Mouse (Mus musculus) kidney, postnatal 0 days (tissue): Measurements from ENCODE around the gene Tmem202. TPM values are rescaled to one million over a fixed set of nuclear protein-coding genes. Genes with fewer than 3 reads are reported as not detected.
A peak's percentile ranks its signal among the peaks of the same experiment; 100 is the strongest.

Source experiments
- ATAC-seq: fragments of 200-750 bp; cut with Nextera tagmentation; replicated peaks from 2 replicates; pipeline ENCODE4 v1.8.0; 2017; ENCODE audit warnings: low read depth, moderate number of reproducible peaks, moderate TSS enrichment, moderate library complexity; ENCODE audit not compliant: low FRiP score
- DNase-seq: peaks from one replicate; pipeline ENCODE4 v3.0.0-alpha.2; 2016; ENCODE audit warnings: low spot score
- H3K27ac ChIP-seq: fragments of 300-500 bp; sonication (generic); 2 replicates; pipeline ENCODE4 v1.5.1; 2014; ENCODE audit warnings: mild to moderate bottlenecking
- H3K27me3 ChIP-seq: fragments of 300-500 bp; sonication (generic); 2 replicates; pipeline ENCODE4 v1.6.1; 2014; ENCODE audit warnings: low read length, mixed read lengths; ENCODE audit not compliant: insufficient read depth
- H3K36me3 ChIP-seq: fragments of 300-500 bp; sonication (generic); 2 replicates; pipeline ENCODE4 v1.6.1; 2014; ENCODE audit warnings: low read length, mixed read lengths; ENCODE audit not compliant: insufficient read depth
- H3K4me1 ChIP-seq: fragments of 300-500 bp; sonication (generic); replicated peaks from 2 replicates; pipeline ENCODE4 v1.6.1; 2014; ENCODE audit warnings: antibody characterized with exemption, low read length, mixed read lengths; ENCODE audit not compliant: insufficient read depth
- H3K4me2 ChIP-seq: fragments of 300-500 bp; sonication (generic); 2 replicates; pipeline ENCODE4 v1.6.1; 2014; ENCODE audit warnings: mild to moderate bottlenecking, low read length, moderate library complexity, mixed read lengths
- H3K4me3 ChIP-seq: fragments of 300-500 bp; sonication (generic); replicated peaks from 2 replicates; pipeline ENCODE4 v1.5.1; 2014; ENCODE audit warnings: low read depth, low read length
- H3K9ac ChIP-seq: fragments of 300-500 bp; sonication (generic); 2 replicates; pipeline ENCODE4 v1.6.1; 2014; ENCODE audit warnings: low read depth, low read length
- H3K9me3 ChIP-seq: fragments of 300-500 bp; sonication (generic); replicated peaks from 2 replicates; pipeline ENCODE4 v1.6.1; 2016; ENCODE audit warnings: low read length, inconsistent platforms, mixed read lengths
- CTCF ChIP-seq: IDR thresholded peaks from 2 replicates; pipeline ENCODE4 v1.5.1; 2016; ENCODE audit warnings: antibody characterized with exemption, low read depth, mild to moderate bottlenecking, moderate library complexity
- WGBS: fragments of 180-500 bp; shearing (Covaris S2); extraction: QIAGEN DNeasy Blood & Tissue Kit; methylation state at CpG from one replicate; pipeline ENCODE4 v1.1.7; 2014; 5-methylcytosine and 5-hydroxymethylcytosine counted together
- polyA plus RNA-seq: library from polyadenylated mRNA; unstranded; fragments of >200 nt; fragmentation: Nextera tagmentation; extraction: Ambion mirVana; gene quantifications from 2 replicates; pipeline ENCODE4 v1.2.1, GENCODE M21; 2015

The Tmem202 gene
- polyA plus RNA-seq, 1 experiment from 2014 or later: 0.11 TPM

DNA sequence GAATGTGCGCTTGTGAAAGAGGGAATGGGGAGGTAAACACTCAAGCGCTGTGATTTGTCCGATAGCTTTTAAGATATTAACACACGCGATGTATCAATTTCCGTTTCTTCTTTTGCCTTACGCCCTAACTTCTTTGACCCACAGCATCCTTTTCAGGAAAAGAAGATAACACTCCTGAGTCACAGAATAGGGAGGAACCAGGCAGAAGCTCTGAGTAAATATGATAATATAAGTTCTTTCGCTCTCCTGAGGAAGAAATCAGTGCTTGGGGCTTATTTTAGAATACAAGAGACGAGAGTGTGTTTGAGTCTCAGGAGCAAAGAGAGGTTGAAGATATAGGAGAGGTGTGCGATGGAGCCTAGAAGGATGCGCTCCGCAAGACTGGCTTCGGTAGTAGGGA is 37.8 kb upstream of the Tmem202 start:
- Histone ChIP-seq H3K9me3 (no peaks in the 10 kb centered on the region), H3K9ac (no peak overlapping the region), H3K27me3 (peaks cover 7% of the 10 kb centered on the region; the same call in 1 of the 2 replicates), H3K4me2 (peak overlapping the region; percentile 51), H3K4me1 (0 out of 2 replicates have a peak, but pooled peaks cover 3% of the 10 kb centered on the region), H3K27ac (no peak overlapping the region), H3K36me3 (no peaks in the 10 kb centered on the region), H3K4me3 (peak overlapping the region; percentile 35)
- ATAC-seq (no peak), DNase-seq (no peak)
- TF ChIP-seq CTCF: no peak
- 14% methylated on average over 13 of the region's 13 CpGs for WGBS

DNA sequence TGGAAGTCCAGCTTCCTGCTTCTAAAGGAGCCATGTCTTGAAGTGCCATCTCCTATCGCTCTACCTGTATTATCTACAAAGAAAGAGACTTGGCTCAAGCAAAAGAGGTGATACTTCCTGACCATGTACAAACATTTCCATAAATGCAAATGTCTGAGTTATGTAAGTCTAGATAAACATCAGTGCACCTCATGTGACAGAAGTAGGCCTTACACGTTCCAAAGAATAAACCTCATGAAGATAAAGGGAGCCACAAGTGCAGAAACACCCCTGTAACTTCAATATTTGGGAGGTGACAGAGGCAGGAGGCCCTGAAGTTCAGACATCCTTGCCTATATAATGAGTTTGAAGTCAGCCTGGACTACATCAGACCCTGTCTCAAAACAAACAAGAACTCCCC is 32.2 kb upstream of the Tmem202 start:
- Histone ChIP-seq H3K27ac (no peak overlapping the region), H3K9ac (no peak overlapping the region), H3K4me2 (no peak overlapping the region), H3K4me1 (no peaks in the 10 kb centered on the region), H3K36me3 (no peaks in the 10 kb centered on the region), H3K4me3 (no peak overlapping the region), H3K9me3 (no peaks in the 10 kb centered on the region), H3K27me3 (peaks cover 4% of the 10 kb centered on the region; the same call in 1 of the 2 replicates)
- ATAC-seq (no peak), DNase-seq (no peak)
- 74% methylated on average over 2 of the region's 2 CpGs for WGBS
- no peak for TF ChIP-seq CTCF

- Histone ChIP-seq H3K4me1 (no peaks in the 10 kb centered on the region), H3K27me3 (no peaks in the 10 kb centered on the region), H3K9ac (no peak overlapping the region), H3K9me3 (no peaks in the 10 kb centered on the region), H3K27ac (no peak overlapping the region), H3K36me3 (peaks cover 13% of the 10 kb centered on the region; the same call in 1 of the 2 replicates), H3K4me2 (no peak overlapping the region), H3K4me3 (no peak overlapping the region)
- ATAC-seq (peak; percentile 74), DNase-seq (peak; percentile 87)
- TF ChIP-seq CTCF: peak; percentile 86
- 20% methylated on average over 6 of the region's 6 CpGs for WGBS
Observed at GRCm38 (mm10) chr9:59567111-59567510, 27.5 kb upstream of the Tmem202 start.

DNA sequence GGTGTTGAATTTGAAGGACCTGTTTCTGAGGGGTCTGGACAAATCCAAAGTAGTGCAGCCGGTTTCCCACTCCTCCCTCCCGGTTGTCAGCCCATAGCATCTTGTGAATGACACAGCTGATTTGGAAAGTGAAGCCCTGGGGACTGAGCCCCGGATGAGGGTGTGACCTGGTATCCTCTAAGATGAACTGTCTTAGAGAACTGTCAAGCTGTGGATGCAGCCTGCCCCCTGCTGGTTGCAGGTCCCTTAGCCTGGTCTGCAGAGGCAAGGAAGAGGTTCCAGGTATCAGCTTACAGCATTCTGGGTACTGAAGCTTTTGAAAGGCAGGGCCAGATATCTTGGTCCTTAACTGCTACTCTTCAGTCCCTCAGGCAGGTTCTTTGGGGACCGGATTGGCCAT is 26.0 kb upstream of the Tmem202 start:
- ATAC-seq: peak; percentile 70
- no peak overlapping the region for H3K4me2 ChIP-seq

DNA sequence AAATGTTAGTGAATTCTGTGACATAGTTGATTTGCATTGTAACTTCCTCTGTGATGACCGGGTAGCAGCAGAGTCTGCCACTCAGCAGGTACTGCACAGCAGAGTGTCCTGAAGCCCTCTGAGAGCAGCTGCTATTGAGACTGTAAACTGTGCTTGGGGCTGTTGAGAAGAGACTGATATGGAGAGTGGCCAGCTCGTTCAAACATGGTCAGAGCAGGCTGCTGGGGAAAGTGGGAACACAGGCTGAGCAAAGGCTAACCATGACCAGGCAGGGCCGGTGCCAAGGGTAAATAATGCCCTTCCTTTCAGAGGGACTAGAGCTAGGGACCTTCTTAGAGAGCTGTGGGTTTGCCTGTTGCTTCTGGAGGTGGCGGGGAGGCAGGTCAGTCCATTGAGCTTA is 14.1 kb upstream of the Tmem202 start:
- Histone ChIP-seq H3K4me2 (no peak overlapping the region), H3K9me3 (no peaks in the 10 kb centered on the region), H3K27ac (no peak overlapping the region), H3K4me3 (no peak overlapping the region), H3K36me3 (peaks cover 2% of the 10 kb centered on the region; the same call in 1 of the 2 replicates), H3K27me3 (no peaks in the 10 kb centered on the region), H3K9ac (no peak overlapping the region), H3K4me1 (no peaks in the 10 kb centered on the region)
- ATAC-seq: no peak
- WGBS: 87% methylated on average over 4 of the region's 4 CpGs
- no peak for TF ChIP-seq CTCF
- no peak for DNase-seq

More for the DNA sequence above, 26.0 kb upstream of the Tmem202 start:
- 22% methylated on average over 4 of the region's 4 CpGs for WGBS
- H3K9me3 ChIP-seq: no peaks in the 10 kb centered on the region
- H3K4me1 ChIP-seq: no peaks in the 10 kb centered on the region
- H3K36me3 ChIP-seq: peaks cover 13% of the 10 kb centered on the region; the same call in 1 of the 2 replicates
- peak; percentile 78 for DNase-seq
- H3K4me3 ChIP-seq: no peak overlapping the region
- H3K27me3 ChIP-seq: no peaks in the 10 kb centered on the region
- no peak overlapping the region for H3K27ac ChIP-seq
- TF ChIP-seq CTCF: peak; percentile 89
- H3K9ac ChIP-seq: no peak overlapping the region

- Histone ChIP-seq H3K4me2 (no peak overlapping the region), H3K4me3 (no peak overlapping the region), H3K4me1 (no peaks in the 10 kb centered on the region), H3K27ac (no peak overlapping the region), H3K9me3 (no peaks in the 10 kb centered on the region), H3K27me3 (no peaks in the 10 kb centered on the region), H3K36me3 (no peaks in the 10 kb centered on the region), H3K9ac (no peak overlapping the region)
- TF ChIP-seq CTCF: no peak
- DNase-seq (no peak), ATAC-seq (no peak)
- WGBS: 88% methylated on average over 5 of the region's 5 CpGs
Observed at GRCm38 (mm10) chr9:59552610-59553009, 13.0 kb upstream of the Tmem202 start.

DNA sequence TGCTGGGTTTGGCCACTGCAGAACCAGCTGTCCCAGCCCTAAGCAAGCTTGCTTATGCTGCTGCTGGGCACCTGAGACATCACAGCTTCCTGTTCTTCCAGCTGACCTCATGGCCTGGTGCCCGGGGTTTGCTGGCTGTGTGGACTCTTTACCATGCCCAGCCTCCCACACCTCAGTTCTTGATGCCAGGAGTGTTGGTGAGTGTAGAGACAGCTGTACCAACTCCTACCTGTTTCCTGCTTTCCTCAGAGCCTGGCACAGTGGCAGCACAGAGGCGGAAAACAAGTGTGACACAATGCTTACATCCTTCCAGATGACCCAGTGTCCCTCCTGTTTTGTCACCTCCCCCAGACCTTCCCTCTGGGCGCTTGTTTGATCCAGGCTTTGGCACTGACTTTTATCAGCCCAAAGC is 12.0 kb upstream of the Tmem202 start:
- no peak for ATAC-seq
- no peaks in the 10 kb centered on the region for H3K9me3 ChIP-seq
- DNase-seq: no peak

More for the DNA sequence above, 12.0 kb upstream of the Tmem202 start:
- 62% methylated on average over 3 of the region's 3 CpGs for WGBS
- Histone ChIP-seq H3K4me3 (no peak overlapping the region), H3K36me3 (no peaks in the 10 kb centered on the region), H3K27ac (no peak overlapping the region), H3K4me1 (no peaks in the 10 kb centered on the region), H3K4me2 (no peak overlapping the region), H3K9ac (no peak overlapping the region), H3K27me3 (no peaks in the 10 kb centered on the region)
- no peak for TF ChIP-seq CTCF
